Mouse (Mus musculus) cerebellum, adult 2 months (tissue): ENCODE data around the gene Jun. TPM values are rescaled to one million over a fixed set of nuclear protein-coding genes. Genes with fewer than 3 reads are reported as not detected.

Experiments
- DNase-seq, 2 experiments: peaks; one replicate each; pipeline ENCODE4 v3.0.0; 2021
- H3K27ac ChIP-seq: fragments of 200-500 bp; 2 replicates; pipeline ENCODE4 v1.5.1; 2012; ENCODE audit warnings: low read length, control low read depth, inconsistent platforms; ENCODE audit not compliant: insufficient read depth
- H3K27me3 ChIP-seq: fragments of 200-500 bp; 2 replicates; pipeline ENCODE4 v1.6.1; 2012; ENCODE audit warnings: inconsistent platforms, mild to moderate bottlenecking, low read length, moderate library complexity; ENCODE audit not compliant: control insufficient read depth, insufficient read depth
- H3K4me1 ChIP-seq: fragments of 200-500 bp; 2 replicates; pipeline ENCODE4 v1.6.1; 2011; ENCODE audit warnings: low read length; ENCODE audit not compliant: control insufficient read depth, insufficient read depth
- H3K4me3 ChIP-seq: fragments of 200-500 bp; replicated peaks from 2 replicates; pipeline ENCODE3; 2011; ENCODE audit warnings: mild to moderate bottlenecking, low read depth, low read length, control low read depth; ENCODE audit not compliant: insufficient read depth
- CTCF ChIP-seq: fragments of 200-500 bp; IDR thresholded peaks from 2 replicates; pipeline ENCODE4 v1.5.1; 2011; ENCODE audit warnings: low read depth, mild to moderate bottlenecking, control low read depth, low read length, moderate library complexity, borderline replicate concordance; ENCODE audit not compliant: insufficient read depth
- POLR2A ChIP-seq: fragments of 200-500 bp; IDR thresholded peaks from 2 replicates; pipeline ENCODE4 v1.6.1; 2011; ENCODE audit warnings: low read length, control low read depth, borderline replicate concordance; ENCODE audit not compliant: insufficient read depth
- WGBS: fragments of 180-500 bp; shearing (Covaris S2); methylation state at CpG from one replicate; pipeline ENCODE4 v1.1.7; 2018; 5-methylcytosine and 5-hydroxymethylcytosine counted together
- polyA plus RNA-seq: library from polyadenylated mRNA; depleted of rRNA; stranded (reverse); fragments of >200 nt; gene quantifications from 2 replicates; pipeline ENCODE4 v1.2.3, GENCODE M21; 2012; rRNA removed

Gene Jun
- polyA plus RNA-seq, 1 experiment, result 50.8 TPM

- no peak for DNase-seq
- H3K4me3 ChIP-seq, result no peak overlapping the region
- H3K4me1 ChIP-seq, result no peaks in the 10 kb centered on the region
- TF ChIP-seq CTCF (no peak), POLR2A (no peak)
- WGBS, result 62% methylated on average over 8 of the region's 8 CpGs
- H3K27ac ChIP-seq, result no peak overlapping the region
- no peaks in the 10 kb centered on the region for H3K27me3 ChIP-seq
Measured at GRCm38 (mm10) chr4:95007759-95008158, 44.3 kb downstream of the Jun start.

GRCm38 (mm10) chr4:95005251-95005830 lies 46.7 kb downstream of the Jun start:
- Histone ChIP-seq H3K27me3 (no peaks in the 10 kb centered on the region), H3K4me1 (no peaks in the 10 kb centered on the region), H3K27ac (no peak overlapping the region), H3K4me3 (no peak overlapping the region)
- 64% methylated on average over 6 of the region's 6 CpGs for WGBS
- TF ChIP-seq CTCF, result no peak
- no peak for TF ChIP-seq POLR2A
- DNase-seq, result no peak

- H3K4me1 ChIP-seq, result no peaks in the 10 kb centered on the region
- WGBS, result 50% methylated on average over 6 of the region's 6 CpGs
- DNase-seq, result no peak
- H3K27me3 ChIP-seq, result no peaks in the 10 kb centered on the region
- H3K4me3 ChIP-seq, result no peak overlapping the region
- TF ChIP-seq CTCF (no peak), POLR2A (no peak)
- H3K27ac ChIP-seq, result no peak overlapping the region
Measured at GRCm38 (mm10) chr4:95001043-95001775, 50.8 kb downstream of the Jun start.

- no peak for TF ChIP-seq CTCF
- no peak for TF ChIP-seq POLR2A
- Histone ChIP-seq H3K27ac (no peak overlapping the region), H3K27me3 (no peaks in the 10 kb centered on the region), H3K4me3 (no peak overlapping the region), H3K4me1 (no peaks in the 10 kb centered on the region)
- DNase-seq, result no peak
- WGBS, result 82% methylated on average over 1 of the region's 1 CpGs
Measured at GRCm38 (mm10) chr4:95000147-95000546, 51.9 kb downstream of the Jun start.

- TF ChIP-seq POLR2A (no peak), CTCF (0 out of 2 replicates have a peak, but pooled peaks have one; percentile 10)
- DNase-seq, result no peak
- Histone ChIP-seq H3K4me3 (no peak overlapping the region), H3K27me3 (no peaks in the 10 kb centered on the region), H3K27ac (no peak overlapping the region), H3K4me1 (no peaks in the 10 kb centered on the region)
- WGBS, result 45% methylated on average over 3 of the region's 3 CpGs
Measured at GRCm38 (mm10) chr4:94999249-94999648, 52.8 kb downstream of the Jun start.

Other genes starting within 250 kb of the Jun start
- gene Eqtn, start 123.4 kb downstream of the Jun start, polyA plus RNA-seq, result 1.7 and 1.8 TPM in 2 replicates
- 17.7 and 19.6 TPM in 2 replicates for gene Mysm1, start 73.1 kb downstream of the Jun start, polyA plus RNA-seq